Mouse (Mus musculus) liver, embryonic 14.5 days (tissue): ENCODE data around the gene Fermt2.

Experiments used
- CTCF ChIP-seq: IDR thresholded peaks from 2 replicates; pipeline ENCODE4 v1.5.1; 2016; ENCODE audit warnings: antibody characterized with exemption, low read depth, control low read depth
- EP300 ChIP-seq: IDR thresholded peaks from 2 replicates; pipeline ENCODE4 v1.6.1; 2016; ENCODE audit warnings: antibody characterized with exemption, low read depth

DNA sequence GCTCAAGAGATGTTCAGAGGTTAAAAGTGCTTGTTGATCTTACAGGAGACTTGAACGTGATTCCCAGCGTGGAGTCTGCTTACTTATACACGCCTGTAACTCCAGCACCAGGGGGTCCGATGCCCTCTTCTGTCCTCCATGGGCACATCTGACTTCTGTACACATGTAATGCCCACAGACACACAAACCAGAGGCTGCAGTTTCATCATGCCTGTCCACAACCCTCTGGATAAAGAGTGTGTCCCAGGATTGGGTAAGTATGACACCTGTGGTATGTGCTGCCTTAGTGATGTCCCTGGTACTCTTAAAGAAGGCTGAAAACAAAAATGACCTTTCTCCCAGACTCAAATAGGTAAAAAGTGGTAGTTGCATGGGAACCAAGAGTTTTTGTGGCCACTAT is 110.6 kb downstream of the Fermt2 start:
- TF ChIP-seq CTCF (no peak), EP300 (no peak)
